Mouse (Mus musculus): ENCODE results near the gene Tssk3. TPM values are rescaled to one million over a fixed set of nuclear protein-coding genes. Genes with fewer than 3 reads are reported as not detected.
"Not testable (repeated sequence)": the region's sequence is repeated elsewhere in the genome, so short reads cannot be mapped to it uniquely, and the experiment has no call there.

The Tssk3 gene
- polyA plus RNA-seq (2014; fragmentation: Nextera tagmentation; extraction: Ambion mirVana) = 0.27 and 0.32 TPM in 2 replicates

DNA sequence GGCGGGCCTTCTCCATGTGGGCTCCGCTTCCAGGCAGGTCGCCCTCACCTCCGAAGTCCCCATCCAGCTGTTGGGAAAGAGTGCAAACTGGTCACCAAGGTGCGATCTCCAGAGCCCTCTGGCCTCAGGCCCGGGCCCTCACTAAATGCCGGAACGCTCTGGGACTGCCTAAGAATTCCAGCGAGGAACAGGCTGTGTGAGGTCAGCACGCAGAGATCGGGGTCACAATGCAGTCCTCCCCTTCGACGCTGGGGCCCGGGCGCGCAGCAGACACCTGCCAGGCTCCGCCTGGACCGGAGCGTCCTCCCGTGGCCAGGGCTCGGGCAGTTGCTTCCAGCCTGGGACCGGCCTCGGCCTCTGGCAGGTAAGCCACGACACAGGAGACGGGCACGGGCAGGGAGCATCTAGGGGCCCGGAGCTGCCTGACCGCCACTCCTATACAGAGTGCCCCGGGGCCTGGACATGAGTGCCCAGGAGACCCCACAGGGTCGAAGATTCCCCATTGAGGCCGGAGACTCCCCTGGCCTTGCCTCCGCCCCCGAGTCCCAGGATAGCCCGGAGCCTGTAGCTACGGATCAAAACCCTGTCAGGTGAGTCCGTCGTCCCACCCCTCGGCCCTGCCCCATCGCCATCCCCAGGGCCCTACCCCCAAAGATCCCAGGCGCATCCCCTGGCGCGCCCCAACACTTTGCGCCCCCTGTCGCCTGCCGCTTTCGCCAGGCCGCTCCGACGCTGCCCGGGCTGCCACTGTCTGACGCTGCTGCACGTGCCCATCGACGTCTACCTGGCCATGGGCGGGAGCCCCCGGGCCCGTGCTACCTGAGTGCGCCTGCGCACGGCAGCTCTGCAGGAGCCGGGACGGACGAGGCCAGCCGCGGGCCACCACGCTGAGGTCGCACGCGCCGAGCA is at the start of gene Tssk3, which contains the start of gene Fam229a:
Gene Tssk3, minus strand, starts transcription at position 51 of the 909 bp plus-strand sequence.
Gene Fam229a, plus strand, starts transcription at position 219 of the 909 bp plus-strand sequence.
- peaks cover 14% of the 10 kb centered on the region for H3K4me1 ChIP-seq (ENCODE audit: control insufficient read depth, insufficient read depth, low read length)
- no peaks in the 10 kb centered on the region for H3K9me3 ChIP-seq (ENCODE audit: control insufficient read depth, low read length)
- H3K27me3 ChIP-seq (ENCODE audit: control insufficient read depth, insufficient read depth, low read length) = 0 out of 2 replicates have a peak, but pooled peaks cover 4% of the 10 kb centered on the region
- H3K27ac ChIP-seq (ENCODE audit: low read depth, low read length) = no peak within 1 kb of the TSS
- peaks cover 23% of the 10 kb centered on the region for H3K36me3 ChIP-seq (ENCODE audit: control insufficient read depth, insufficient read depth, low read length)
- H3K4me2 ChIP-seq (ENCODE audit: low read depth, low read length) = peak within 1 kb of the TSS; percentile 53
- peak; percentile 54; the same call in 1 of the 2 replicates for ATAC-seq (ENCODE audit: low read depth)
- 2% methylated on average over 66 of the region's 70 CpGs for WGBS
- peak within 1 kb of the TSS; percentile 47 for H3K9ac ChIP-seq (replicated peaks; ENCODE audit: low read depth, low read length)
- H3K4me3 ChIP-seq (ENCODE audit: low read depth, low read length) = peak within 1 kb of the TSS; percentile 29

DNA sequence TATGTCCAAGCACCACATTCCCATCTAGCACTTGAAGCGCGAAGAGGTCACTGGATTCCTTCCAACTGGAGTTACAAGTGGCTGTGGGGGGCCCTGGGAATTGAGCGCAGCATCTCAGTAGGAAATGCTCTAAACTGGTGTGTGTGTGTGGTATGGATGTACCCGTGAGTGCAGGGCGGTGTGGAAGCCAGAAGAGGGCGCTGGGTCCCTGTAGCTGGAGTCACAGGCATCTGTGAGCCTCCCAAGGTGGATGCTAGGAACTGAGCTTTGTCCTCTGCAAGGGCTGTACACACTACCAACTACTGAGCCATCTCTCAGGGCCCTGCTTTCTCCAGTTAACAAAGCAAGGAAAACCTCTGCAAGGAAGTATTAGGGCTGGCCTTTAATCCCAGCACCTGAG is 49.2 kb upstream of the Tssk3 start:
- Histone ChIP-seq H3K27ac (ENCODE audit: low read depth, low read length) (no peak overlapping the region), H3K4me3 (ENCODE audit: low read depth, low read length) (no peak overlapping the region), H3K36me3 (ENCODE audit: control insufficient read depth, insufficient read depth, low read length) (no peaks in the 10 kb centered on the region), H3K9ac (replicated peaks; ENCODE audit: low read depth, low read length) (no peak overlapping the region), H3K9me3 (ENCODE audit: control insufficient read depth, low read length) (no peaks in the 10 kb centered on the region), H3K27me3 (ENCODE audit: control insufficient read depth, insufficient read depth, low read length) (no peaks in the 10 kb centered on the region), H3K4me2 (ENCODE audit: low read depth, low read length) (no peak overlapping the region), H3K4me1 (ENCODE audit: control insufficient read depth, insufficient read depth, low read length) (peaks cover 13% of the 10 kb centered on the region)
- no peak for ATAC-seq (ENCODE audit: low read depth)
- WGBS = 92% methylated on average over 6 of the region's 6 CpGs

DNA sequence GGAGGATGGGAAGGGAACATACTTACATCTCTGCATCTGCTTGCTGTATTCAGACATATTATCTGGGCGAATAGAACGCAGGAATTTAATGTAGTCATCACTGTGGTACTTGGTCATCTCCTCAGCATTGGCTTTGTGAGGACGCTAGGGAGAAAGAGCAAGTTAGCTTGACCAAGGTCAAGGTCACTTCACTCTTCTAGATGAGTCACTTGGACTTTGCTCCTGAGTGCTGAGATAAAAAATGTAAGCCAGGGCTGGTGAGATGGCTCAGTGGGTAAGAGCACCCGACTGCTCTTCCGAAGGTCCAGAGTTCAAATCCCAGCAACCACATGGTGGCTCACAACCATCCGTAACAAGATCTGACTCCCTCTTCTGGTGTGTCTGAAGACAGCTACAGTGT is 38.1 kb upstream of the Tssk3 start:
- not testable (repeated sequence) for ATAC-seq (ENCODE audit: low read depth); H3K4me2 ChIP-seq (ENCODE audit: low read depth, low read length); H3K4me1 ChIP-seq (ENCODE audit: control insufficient read depth, insufficient read depth, low read length); H3K9ac ChIP-seq (replicated peaks; ENCODE audit: low read depth, low read length); H3K27ac ChIP-seq (ENCODE audit: low read depth, low read length); H3K27me3 ChIP-seq (ENCODE audit: control insufficient read depth, insufficient read depth, low read length); H3K9me3 ChIP-seq (ENCODE audit: control insufficient read depth, low read length); H3K4me3 ChIP-seq (ENCODE audit: low read depth, low read length)
- WGBS = 95% methylated on average over 5 of the region's 6 CpGs
- peaks cover 31% of the 10 kb centered on the region for H3K36me3 ChIP-seq (ENCODE audit: control insufficient read depth, insufficient read depth, low read length)

DNA sequence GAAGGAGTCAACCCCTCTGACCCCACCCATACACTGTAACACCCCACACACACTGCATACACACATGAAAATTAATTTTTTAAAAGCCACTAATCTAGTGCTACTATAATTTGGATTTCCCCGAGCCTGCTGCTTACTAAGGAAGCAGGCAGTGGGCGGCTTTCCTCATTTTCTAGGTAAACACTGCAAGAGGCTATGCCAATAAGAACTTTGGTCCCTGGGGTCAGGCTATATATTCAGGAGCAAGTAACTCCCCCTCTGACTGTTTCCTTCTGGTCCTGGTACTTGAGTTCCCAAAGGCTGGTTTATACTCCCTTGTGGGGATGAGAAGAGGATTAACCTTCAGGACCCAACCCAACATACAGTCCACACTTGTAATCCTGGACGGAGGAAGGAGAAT is 35.1 kb upstream of the Tssk3 start:
- Histone ChIP-seq H3K27me3 (ENCODE audit: control insufficient read depth, insufficient read depth, low read length) (no peaks in the 10 kb centered on the region), H3K4me3 (ENCODE audit: low read depth, low read length) (no peak overlapping the region), H3K9me3 (ENCODE audit: control insufficient read depth, low read length) (no peaks in the 10 kb centered on the region), H3K4me2 (ENCODE audit: low read depth, low read length) (no peak overlapping the region), H3K9ac (replicated peaks; ENCODE audit: low read depth, low read length) (no peak overlapping the region), H3K4me1 (ENCODE audit: control insufficient read depth, insufficient read depth, low read length) (no peaks in the 10 kb centered on the region), H3K27ac (ENCODE audit: low read depth, low read length) (no peak overlapping the region), H3K36me3 (ENCODE audit: control insufficient read depth, insufficient read depth, low read length) (peaks cover 49% of the 10 kb centered on the region)
- 96% methylated on average over 3 of the region's 3 CpGs for WGBS
- ATAC-seq (ENCODE audit: low read depth) = no peak

DNA sequence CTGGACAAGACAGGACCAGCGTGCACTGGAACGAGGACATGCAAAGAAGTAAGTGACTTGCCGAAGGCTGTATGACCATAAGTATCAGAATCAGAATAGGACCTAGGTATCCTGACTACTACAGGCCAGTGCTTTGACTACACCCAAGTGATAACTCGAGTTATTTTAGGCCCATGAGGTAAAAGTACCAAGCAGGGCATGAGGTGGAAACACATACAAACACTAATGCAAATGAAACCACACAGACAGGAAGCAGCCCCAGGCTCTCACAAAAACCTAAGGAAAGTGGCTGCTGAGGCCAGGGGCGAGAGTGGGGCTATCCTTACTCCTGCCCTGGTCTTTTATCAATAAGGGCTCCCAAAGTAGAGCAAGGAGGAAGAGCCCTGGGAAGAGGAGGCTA is 34.5 kb upstream of the Tssk3 start:
- peaks cover 46% of the 10 kb centered on the region for H3K36me3 ChIP-seq (ENCODE audit: control insufficient read depth, insufficient read depth, low read length)
- no peak for ATAC-seq (ENCODE audit: low read depth)
- no peak overlapping the region for H3K4me3 ChIP-seq (ENCODE audit: low read depth, low read length)
- H3K9me3 ChIP-seq (ENCODE audit: control insufficient read depth, low read length) = no peaks in the 10 kb centered on the region
- H3K27me3 ChIP-seq (ENCODE audit: control insufficient read depth, insufficient read depth, low read length) = no peaks in the 10 kb centered on the region
- H3K4me2 ChIP-seq (ENCODE audit: low read depth, low read length) = no peak overlapping the region
- no peak overlapping the region for H3K9ac ChIP-seq (replicated peaks; ENCODE audit: low read depth, low read length)
- WGBS = 95% methylated on average over 5 of the region's 5 CpGs
- no peak overlapping the region for H3K27ac ChIP-seq (ENCODE audit: low read depth, low read length)
- H3K4me1 ChIP-seq (ENCODE audit: control insufficient read depth, insufficient read depth, low read length) = no peaks in the 10 kb centered on the region

DNA sequence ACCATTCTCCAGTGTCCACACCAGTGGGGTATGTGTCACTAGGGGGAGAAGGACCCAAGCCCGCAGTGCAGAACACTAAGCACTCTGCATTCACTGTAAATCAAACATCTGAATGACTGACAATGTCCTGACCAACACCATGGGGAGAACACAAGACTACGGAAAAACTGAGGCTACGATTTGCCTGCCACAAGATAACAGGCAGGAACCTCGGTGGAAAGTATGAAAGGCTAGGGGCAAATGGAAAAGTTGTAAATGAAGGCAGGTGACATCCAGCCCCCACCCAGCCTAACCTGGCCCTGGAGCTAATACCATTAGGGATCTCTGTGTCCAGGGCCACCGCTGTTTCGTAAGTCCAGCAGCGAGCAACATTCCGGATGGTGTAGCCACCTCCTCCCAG is 27.7 kb upstream of the Tssk3 start:
- no peak overlapping the region for H3K4me2 ChIP-seq (ENCODE audit: low read depth, low read length)
- no peak overlapping the region for H3K4me3 ChIP-seq (ENCODE audit: low read depth, low read length)
- no peaks in the 10 kb centered on the region for H3K9me3 ChIP-seq (ENCODE audit: control insufficient read depth, low read length)
- H3K27ac ChIP-seq (ENCODE audit: low read depth, low read length) = no peak overlapping the region
- peaks cover 4% of the 10 kb centered on the region; the same call in 1 of the 2 replicates for H3K4me1 ChIP-seq (ENCODE audit: control insufficient read depth, insufficient read depth, low read length)
- H3K27me3 ChIP-seq (ENCODE audit: control insufficient read depth, insufficient read depth, low read length) = no peaks in the 10 kb centered on the region
- WGBS = 92% methylated on average over 8 of the region's 8 CpGs
- peaks cover 39% of the 10 kb centered on the region for H3K36me3 ChIP-seq (ENCODE audit: control insufficient read depth, insufficient read depth, low read length)
- ATAC-seq (ENCODE audit: low read depth) = no peak
- no peak overlapping the region for H3K9ac ChIP-seq (replicated peaks; ENCODE audit: low read depth, low read length)

DNA sequence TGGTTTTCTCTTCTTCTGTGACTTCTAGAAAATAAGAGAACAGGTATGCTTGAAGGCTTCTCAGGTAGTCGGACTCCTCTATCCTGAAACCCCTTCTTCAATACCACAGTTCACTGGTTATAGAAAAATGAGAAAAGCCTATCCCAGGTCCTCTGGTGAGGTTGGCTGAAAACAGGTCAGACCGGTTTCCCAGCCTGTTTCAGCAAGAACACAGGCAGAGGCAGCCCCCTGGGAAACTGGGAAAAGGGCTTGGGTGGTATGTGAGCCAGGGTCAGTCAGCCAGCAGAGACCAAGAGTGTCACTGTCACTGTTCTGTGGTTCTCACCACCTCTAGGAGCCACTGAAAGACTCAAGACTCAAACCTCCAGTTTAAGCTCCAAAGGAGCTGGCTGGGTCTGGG is 26.1 kb upstream of the Tssk3 start:
- Histone ChIP-seq H3K4me1 (ENCODE audit: control insufficient read depth, insufficient read depth, low read length) (peaks cover 4% of the 10 kb centered on the region; the same call in 1 of the 2 replicates), H3K27me3 (ENCODE audit: control insufficient read depth, insufficient read depth, low read length) (no peaks in the 10 kb centered on the region), H3K36me3 (ENCODE audit: control insufficient read depth, insufficient read depth, low read length) (peaks cover 27% of the 10 kb centered on the region), H3K9me3 (ENCODE audit: control insufficient read depth, low read length) (no peaks in the 10 kb centered on the region), H3K4me3 (ENCODE audit: low read depth, low read length) (no peak overlapping the region), H3K4me2 (ENCODE audit: low read depth, low read length) (0 out of 2 replicates have a peak overlapping the region, but pooled peaks have one; percentile 8), H3K9ac (replicated peaks; ENCODE audit: low read depth, low read length) (no peak overlapping the region), H3K27ac (ENCODE audit: low read depth, low read length) (no peak overlapping the region)
- ATAC-seq (ENCODE audit: low read depth) = no peak
- 58% methylated on average over 2 of the region's 2 CpGs for WGBS

DNA sequence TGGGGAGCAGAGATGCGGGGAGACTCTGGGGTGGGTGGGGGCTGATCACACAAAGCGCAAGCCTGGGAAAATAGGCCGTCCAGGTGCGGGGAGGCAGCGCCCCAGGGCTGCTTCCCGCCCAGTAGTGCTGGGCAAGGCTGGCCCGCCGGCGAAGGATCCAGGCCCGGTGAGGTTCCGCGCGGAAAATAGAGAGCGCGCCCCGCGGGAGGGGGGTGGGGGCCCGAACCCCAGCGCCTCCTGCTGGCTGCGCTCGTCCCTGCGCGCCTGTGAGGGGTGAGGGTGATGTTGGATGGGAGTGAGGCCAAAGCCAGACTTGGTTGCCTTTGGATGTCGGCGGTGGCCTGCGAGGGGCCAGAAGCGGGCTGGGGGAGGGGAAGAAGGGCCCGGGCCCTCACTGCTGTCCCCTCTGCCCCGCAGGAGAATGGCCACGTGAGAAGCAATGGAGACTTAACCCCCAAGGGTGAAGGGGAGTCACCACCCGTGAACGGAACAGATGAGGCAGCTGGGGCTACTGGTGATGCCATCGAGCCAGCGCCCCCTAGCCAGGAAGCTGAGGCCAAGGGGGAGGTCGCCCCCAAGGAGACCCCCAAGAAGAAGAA is 23.6 kb upstream of the Tssk3 start:
- Histone ChIP-seq H3K4me3 (ENCODE audit: low read depth, low read length) (peak overlapping the region; percentile 99), H3K4me1 (ENCODE audit: control insufficient read depth, insufficient read depth, low read length) (peaks cover 9% of the 10 kb centered on the region; the same call in 1 of the 2 replicates), H3K27ac (ENCODE audit: low read depth, low read length) (peak overlapping the region; percentile 97), H3K9ac (replicated peaks; ENCODE audit: low read depth, low read length) (peak overlapping the region; percentile 100), H3K27me3 (ENCODE audit: control insufficient read depth, insufficient read depth, low read length) (no peaks in the 10 kb centered on the region), H3K36me3 (ENCODE audit: control insufficient read depth, insufficient read depth, low read length) (peaks cover 18% of the 10 kb centered on the region), H3K9me3 (ENCODE audit: control insufficient read depth, low read length) (no peaks in the 10 kb centered on the region), H3K4me2 (ENCODE audit: low read depth, low read length) (peak overlapping the region; percentile 73)
- 0% methylated on average over 32 of the region's 35 CpGs for WGBS
- ATAC-seq (ENCODE audit: low read depth) = peak; percentile 51

DNA sequence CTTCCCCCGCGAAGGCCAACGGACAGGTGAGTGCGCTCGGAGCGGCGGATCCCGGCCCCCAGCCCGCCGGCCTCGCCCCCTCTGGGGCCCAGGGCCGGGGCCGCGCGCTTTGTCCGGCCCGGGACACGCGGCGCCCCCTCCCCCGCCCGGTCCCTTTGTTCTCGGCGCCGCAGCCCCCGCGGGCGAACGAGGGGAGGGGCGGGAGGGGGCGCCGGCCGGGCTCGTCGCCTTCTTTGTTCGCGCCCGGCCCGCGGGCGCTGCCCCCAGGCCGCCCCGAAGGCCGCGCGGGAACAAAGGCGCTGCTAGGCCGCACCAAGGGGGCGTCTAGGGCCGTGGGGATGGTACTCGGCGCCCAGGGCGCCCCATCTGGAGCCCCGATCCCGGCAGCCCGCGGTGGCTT is 23.1 kb upstream of the Tssk3 start:
- H3K4me2 ChIP-seq (ENCODE audit: low read depth, low read length) = peak overlapping the region; percentile 73; the same call in 1 of the 2 replicates
- 0% methylated on average over 15 of the region's 57 CpGs for WGBS
- H3K36me3 ChIP-seq (ENCODE audit: control insufficient read depth, insufficient read depth, low read length) = peaks cover 18% of the 10 kb centered on the region
- H3K4me3 ChIP-seq (ENCODE audit: low read depth, low read length) = peak overlapping the region; percentile 99
- H3K27me3 ChIP-seq (ENCODE audit: control insufficient read depth, insufficient read depth, low read length) = no peaks in the 10 kb centered on the region
- peak; percentile 35 for ATAC-seq (ENCODE audit: low read depth)
- peak overlapping the region; percentile 97 for H3K27ac ChIP-seq (ENCODE audit: low read depth, low read length)
- peaks cover 13% of the 10 kb centered on the region; the same call in 1 of the 2 replicates for H3K4me1 ChIP-seq (ENCODE audit: control insufficient read depth, insufficient read depth, low read length)
- H3K9me3 ChIP-seq (ENCODE audit: control insufficient read depth, low read length) = no peaks in the 10 kb centered on the region
- H3K9ac ChIP-seq (replicated peaks; ENCODE audit: low read depth, low read length) = peak overlapping the region; percentile 100

Measured in neural tube, embryonic 14.5 days (tissue).